8 mouse cellular contexts compared by ENCODE assay signal in genomic region chr8:83165235-83165930, GRCm38 (mm10). TPM values are rescaled to one million over a fixed set of nuclear protein-coding genes. Genes with fewer than 3 reads are reported as not detected.
A peak's percentile ranks its signal among the peaks of the same experiment; 100 is the strongest.
DNase-seq lines count a peak whose midpoint lies in the region; ATAC-seq and TF ChIP-seq lines count a peak whose summit lies in the region.

Tbc1d9 (plus strand) TSS chr8:83165352.

- TF ChIP-seq CTCF in bone marrow macrophage, adult 2 months (IDR thresholded peaks at IDR 0.05; ENCODE audit: low read depth, low read length) = no peak
- no peak for TF ChIP-seq CTCF in kidney, adult 2 months (conservative IDR thresholded peaks at IDR 0.05; ENCODE audit: insufficient read depth, insufficient read length, low read depth, low read length)

- H3K4me2 ChIP-seq in embryonic facial prominence, embryonic 14.5 days (ENCODE audit: low read depth, low read length) = peak within 1 kb of the TSS; percentile 85
- H3K4me2 ChIP-seq in limb, embryonic 11.5 days (ENCODE audit: low read depth, severe bottlenecking) = peak within 1 kb of the TSS; percentile 88
- peak within 1 kb of the TSS; percentile 49 for H3K4me2 ChIP-seq in midbrain, embryonic 11.5 days

- H3K36me3 ChIP-seq in embryonic facial prominence, embryonic 14.5 days (ENCODE audit: control insufficient read depth, insufficient read depth, low read length) = no peaks in the 10 kb centered on the region
- no peaks in the 10 kb centered on the region for H3K36me3 ChIP-seq in kidney, adult 2 months (ENCODE audit: control insufficient read depth, insufficient read depth, low read length)
- H3K36me3 ChIP-seq in limb, embryonic 11.5 days (ENCODE audit: control insufficient read depth, insufficient read depth, low read length) = no peaks in the 10 kb centered on the region
- no peaks in the 10 kb centered on the region for H3K36me3 ChIP-seq in midbrain, embryonic 11.5 days (ENCODE audit: control insufficient read depth, insufficient read depth, low read length)

- TF ChIP-seq POLR2A in bone marrow macrophage, adult 2 months (IDR thresholded peaks at IDR 0.05; ENCODE audit: borderline replicate concordance, low read depth, low read length) = no peak
- no peak for TF ChIP-seq POLR2A in kidney, adult 2 months (IDR thresholded peaks at IDR 0.05; ENCODE audit: low read depth, low read length)

- H3K9me3 ChIP-seq in embryonic facial prominence, embryonic 14.5 days (ENCODE audit: control insufficient read depth, low read length) = no peaks in the 10 kb centered on the region
- no peaks in the 10 kb centered on the region for H3K9me3 ChIP-seq in limb, embryonic 11.5 days (ENCODE audit: control insufficient read depth, low read length)
- no peaks in the 10 kb centered on the region for H3K9me3 ChIP-seq in midbrain, embryonic 11.5 days (ENCODE audit: control insufficient read depth, low read length)

- WGBS in embryonic facial prominence, embryonic 14.5 days = under 1% methylated on average over 44 of the region's 63 CpGs
- under 1% methylated on average over 63 of the region's 63 CpGs for WGBS in kidney, adult 2 months
- WGBS in limb, embryonic 11.5 days = under 1% methylated on average over 63 of the region's 63 CpGs
- under 1% methylated on average over 63 of the region's 63 CpGs for WGBS in midbrain, embryonic 11.5 days

- peak; percentile 87 for DNase-seq in embryonic facial prominence, embryonic 14.5 days (ENCODE audit: low spot score)
- peak; percentile 53 for DNase-seq in heart, adult 8-10 months (ENCODE audit: low spot score)
- peak; percentile 75 for DNase-seq in kidney, adult 2 months
- peak; percentile 79 for DNase-seq in limb, embryonic 11.5 days (ENCODE audit: low spot score)
- DNase-seq in midbrain, embryonic 11.5 days (ENCODE audit: low spot score, missing footprints) = peak; percentile 97
- DNase-seq in right cerebral cortex, postnatal 4 days = peak; percentile 71

- peak within 1 kb of the TSS; percentile 80 for H3K27ac ChIP-seq in bone marrow macrophage, adult 2 months (ENCODE audit: insufficient read depth, low read depth, low read length)
- peak within 1 kb of the TSS; percentile 76 for H3K27ac ChIP-seq in embryonic facial prominence, embryonic 14.5 days (replicated peaks; ENCODE audit: low read depth, low read length)
- peak within 1 kb of the TSS; percentile 37; the same call in 1 of the 2 replicates for H3K27ac ChIP-seq in kidney, adult 2 months (ENCODE audit: insufficient read depth, low read depth, low read length)
- H3K27ac ChIP-seq in limb, embryonic 11.5 days (replicated peaks; ENCODE audit: low read depth, low read length) = no peak within 1 kb of the TSS; the same call in 1 of the 2 replicates
- H3K27ac ChIP-seq in midbrain, embryonic 11.5 days (ENCODE audit: low read depth, low read length) = peak within 1 kb of the TSS; percentile 88

- H3K4me1 ChIP-seq in bone marrow macrophage, adult 2 months (ENCODE audit: control insufficient read depth, insufficient read depth, low read length) = peaks cover 15% of the 10 kb centered on the region
- no peaks in the 10 kb centered on the region for H3K4me1 ChIP-seq in embryonic facial prominence, embryonic 14.5 days (ENCODE audit: control insufficient read depth, insufficient read depth, low read length)
- no peaks in the 10 kb centered on the region; the same call in 1 of the 2 replicates for H3K4me1 ChIP-seq in kidney, adult 2 months (ENCODE audit: control insufficient read depth, insufficient read depth, low read length)
- H3K4me1 ChIP-seq in limb, embryonic 11.5 days (ENCODE audit: control insufficient read depth, insufficient read depth, low read length) = no peaks in the 10 kb centered on the region
- H3K4me1 ChIP-seq in midbrain, embryonic 11.5 days (ENCODE audit: control insufficient read depth, insufficient read depth, low read length) = peaks cover 12% of the 10 kb centered on the region; the same call in 1 of the 2 replicates

- H3K27me3 ChIP-seq in embryonic facial prominence, embryonic 14.5 days (replicated peaks; ENCODE audit: control insufficient read depth, insufficient read depth, low read length) = peaks cover 4% of the 10 kb centered on the region; the same call in 1 of the 2 replicates
- no peaks in the 10 kb centered on the region for H3K27me3 ChIP-seq in kidney, adult 2 months (replicated peaks; ENCODE audit: control insufficient read depth, insufficient read depth, low read length)
- H3K27me3 ChIP-seq in limb, embryonic 11.5 days (ENCODE audit: control insufficient read depth, insufficient read depth, low read length) = no peaks in the 10 kb centered on the region
- no peaks in the 10 kb centered on the region for H3K27me3 ChIP-seq in midbrain, embryonic 11.5 days (ENCODE audit: control insufficient read depth, insufficient read depth, low read length)

- ATAC-seq in embryonic facial prominence, embryonic 14.5 days (ENCODE audit: low read depth) = peak; percentile 93
- ATAC-seq in limb, embryonic 11.5 days (ENCODE audit: insufficient number of reproducible peaks, low FRiP score, low TSS enrichment, low read depth) = peak; percentile 88
- peak; percentile 91 for ATAC-seq in midbrain, embryonic 11.5 days (ENCODE audit: low FRiP score)
- ATAC-seq in inflammation-experienced regulatory T-cells, adult 6 months = no peak

- H3K4me3 ChIP-seq in bone marrow macrophage, adult 2 months (ENCODE audit: insufficient read depth, low read length) = peak within 1 kb of the TSS; percentile 93
- H3K4me3 ChIP-seq in embryonic facial prominence, embryonic 14.5 days (ENCODE audit: low read depth, low read length) = peak within 1 kb of the TSS; percentile 75
- H3K4me3 ChIP-seq in kidney, adult 2 months (ENCODE audit: insufficient read depth, low read depth, low read length) = peak within 1 kb of the TSS; percentile 56
- peak within 1 kb of the TSS; percentile 72 for H3K4me3 ChIP-seq in limb, embryonic 11.5 days (ENCODE audit: low read depth, low read length)
- H3K4me3 ChIP-seq in midbrain, embryonic 11.5 days (ENCODE audit: low read depth, low read length) = peak within 1 kb of the TSS; percentile 86

- H3K9ac ChIP-seq in embryonic facial prominence, embryonic 14.5 days (ENCODE audit: low read depth, low read length) = peak within 1 kb of the TSS; percentile 85
- peak within 1 kb of the TSS; percentile 85 for H3K9ac ChIP-seq in limb, embryonic 11.5 days (ENCODE audit: low read length)
- H3K9ac ChIP-seq in midbrain, embryonic 11.5 days (ENCODE audit: low read length) = peak within 1 kb of the TSS; percentile 98

RNA-seq across cellular contexts. Expression of gene Tbc1d9, which starts in this region (rescaled TPM):
- polyA plus RNA-seq in bone marrow macrophage, adult 2 months (2012; ENCODE audit: insufficient read depth, insufficient read length, missing spikeins) = 24.3 and 27.9 TPM in 2 replicates
- polyA plus RNA-seq in embryonic facial prominence, embryonic 14.5 days (2014; fragmentation: Nextera tagmentation; extraction: Ambion mirVana) = 2.4 and 2.8 TPM in 2 replicates
- 1 to 10 TPM; 1.9 to 3.7 (median 2.8) TPM for total RNA-seq in heart, adult 8-10 months (2022)
- 3.8 and 5.1 TPM in 2 replicates for polyA plus RNA-seq in kidney, adult 2 months (2012; rRNA removed)
- polyA plus RNA-seq in limb, embryonic 11.5 days (2014; fragmentation: Nextera tagmentation; extraction: Ambion mirVana) = 1.6 TPM in 2 replicates
- polyA plus RNA-seq in midbrain, embryonic 11.5 days (2014; fragmentation: Nextera tagmentation; extraction: Ambion mirVana) = 11.3 and 11.8 TPM in 2 replicates
- polyA plus RNA-seq in inflammation-experienced regulatory T-cells, adult 6 months (2017; shearing (Covaris generic)) = under 1 TPM in 2 of 3 experiments, not detected in 1; 0.18 to 0.20 TPM
